Mouse (Mus musculus): ENCODE data around the gene Trim58.

GRCm38 (mm10) chr11:58638176-58638701 is 2.0 kb upstream of the Trim58 start:
- TF ChIP-seq CTCF (IDR thresholded peaks at IDR 0.05; ENCODE audit: insufficient read depth, low read length): no peak
- TF ChIP-seq POLR2A (IDR thresholded peaks at IDR 0.05; ENCODE audit: borderline replicate concordance, extremely low read depth, low read depth, low read length): no peak
